Mouse (Mus musculus) G1E-ER4 (cell line): ENCODE measurements around the gene Trim63. TPM values are rescaled to one million over a fixed set of nuclear protein-coding genes. Genes with fewer than 3 reads are reported as not detected.

ENCODE experiments used
- GATA1 ChIP-seq: IDR thresholded peaks from one replicate; pipeline ENCODE4 v1.8.0; 2012; ENCODE audit warnings: low read length, inconsistent platforms
- polyA plus RNA-seq: library from polyadenylated mRNA; stranded (reverse); fragments of >175 nt; gene quantifications from 2 replicates; pipeline ENCODE4 v1.2.3, GENCODE M21; 2012

Gene Trim63
- polyA plus RNA-seq, 1 experiment = not detected

DNA sequence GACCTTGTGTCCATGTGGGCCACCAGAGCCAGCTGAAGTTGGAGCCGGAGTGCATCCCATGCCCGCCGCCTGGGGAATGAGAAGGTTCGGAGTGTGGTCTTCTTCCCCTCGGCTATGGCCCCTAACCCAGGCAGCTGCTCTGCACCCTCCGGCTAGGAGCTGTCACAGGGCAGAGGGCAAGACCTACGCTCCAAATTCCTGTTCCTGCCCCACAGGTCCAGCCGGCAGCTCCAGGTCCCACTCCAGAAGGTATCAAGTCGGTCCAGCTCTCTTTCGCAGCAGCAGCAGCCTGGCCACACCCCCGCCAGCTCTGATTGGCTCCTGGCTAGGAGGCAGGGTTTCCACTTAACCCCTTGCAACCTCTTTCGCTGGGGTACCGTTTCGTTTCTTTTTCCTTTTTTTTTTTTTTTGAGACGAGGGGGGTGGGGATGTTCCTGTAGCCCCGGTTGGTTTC lies 57.4 kb downstream of the Trim63 start:
- TF ChIP-seq GATA1 = no peak

DNA sequence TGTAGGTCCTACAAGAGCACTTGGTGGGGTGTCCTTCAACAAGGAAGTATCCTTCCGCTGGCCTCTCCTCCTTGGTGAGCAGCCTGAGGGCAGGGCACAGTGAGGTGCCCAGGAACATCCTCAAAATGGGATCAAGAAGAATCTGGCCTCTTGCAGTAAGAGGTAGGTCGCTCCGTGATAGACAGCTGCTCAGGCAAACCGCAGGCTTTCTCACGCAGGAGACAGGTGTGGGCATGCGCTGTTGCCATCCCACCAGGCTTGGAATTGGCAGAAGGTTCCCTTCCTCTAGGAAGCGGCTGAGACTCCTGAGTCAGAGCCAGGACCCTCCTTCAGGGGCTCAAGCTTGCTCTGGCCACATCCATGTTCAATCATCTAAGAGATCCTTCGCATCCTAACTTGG lies 58.4 kb downstream of the Trim63 start:
- TF ChIP-seq GATA1 = no peak

DNA sequence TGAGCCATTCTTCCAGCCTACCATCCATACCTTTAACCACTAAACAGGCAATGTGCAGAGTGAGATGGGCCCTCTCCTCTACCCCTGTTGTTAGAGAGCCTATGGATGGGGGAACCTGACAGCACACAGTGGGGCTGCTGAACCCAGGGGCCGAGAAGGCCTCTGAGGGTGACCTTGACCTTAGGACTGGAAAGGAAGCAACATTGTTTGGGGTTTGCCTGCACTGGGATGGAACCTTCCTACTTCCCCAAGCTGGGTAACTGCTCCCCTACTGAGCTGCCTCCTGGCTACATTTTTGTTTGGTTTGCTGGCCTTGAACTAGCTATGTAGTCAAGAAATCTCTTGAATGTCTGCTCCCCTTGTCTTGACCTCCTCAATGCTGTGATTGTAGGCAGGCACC lies 59.4 kb downstream of the Trim63 start:
- TF ChIP-seq GATA1 = no peak

DNA sequence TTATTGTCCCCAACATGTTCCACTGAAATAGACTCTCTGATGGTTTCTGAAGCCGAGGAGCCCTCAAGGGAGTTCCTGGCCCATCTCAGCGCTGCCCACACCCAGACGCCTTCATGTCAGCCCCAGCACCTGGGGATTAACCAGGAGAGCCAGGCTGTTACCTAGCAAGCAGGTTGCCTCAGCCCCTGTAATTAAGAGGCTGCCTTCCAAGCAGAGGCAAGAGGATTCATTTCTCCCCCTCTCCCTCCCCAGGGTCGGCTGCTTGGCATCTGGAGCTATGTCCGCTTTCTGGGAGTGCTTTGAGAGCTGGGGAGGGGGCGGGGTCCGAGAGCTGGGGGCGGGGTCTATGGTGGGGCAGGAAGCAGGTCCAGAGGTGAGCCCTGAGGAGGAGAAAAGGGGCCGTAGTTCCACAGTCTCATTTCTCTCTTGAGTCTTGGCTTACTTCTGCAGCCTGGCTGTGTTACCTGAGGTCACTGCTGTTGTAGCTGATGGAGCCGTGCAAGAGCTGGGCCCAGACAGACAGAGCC lies 63.2 kb downstream of the Trim63 start:
- TF ChIP-seq GATA1 = no peak

Other genes with a start within 250 kb of the Trim63 start
- 0.18 TPM in 1 of 2 replicates, not detected in the other for gene Cd52, start 220.0 kb upstream of the Trim63 start, polyA plus RNA-seq
- gene Ubxn11, start 212.6 kb upstream of the Trim63 start, polyA plus RNA-seq = 6.2 and 11.1 TPM in 2 replicates
- gene Sh3bgrl3, start 186.3 kb upstream of the Trim63 start, polyA plus RNA-seq = 86.9 and 168 TPM in 2 replicates
- gene Cep85, start 128.0 kb upstream of the Trim63 start, polyA plus RNA-seq = 35.7 and 85.6 TPM in 2 replicates
- not detected in 2 replicates for gene Gm7534, start 112.1 kb upstream of the Trim63 start, polyA plus RNA-seq
- not detected in 2 replicates for gene Catsper4, start 87.7 kb upstream of the Trim63 start, polyA plus RNA-seq
- not detected in 2 replicates for gene Cnksr1, start 76.7 kb upstream of the Trim63 start, polyA plus RNA-seq
- gene E130218I03Rik, start 71.5 kb upstream of the Trim63 start, polyA plus RNA-seq = 0.05 TPM in 1 of 2 replicates, not detected in the other
- gene Zfp593, start 69.5 kb upstream of the Trim63 start, polyA plus RNA-seq = 58.7 and 64.4 TPM in 2 replicates
- not detected in 2 replicates for gene Gm30191, start 68.2 kb upstream of the Trim63 start, polyA plus RNA-seq
- not detected in 2 replicates for gene Grrp1, start 61.0 kb upstream of the Trim63 start, polyA plus RNA-seq
- gene Pdik1l, start 27.2 kb upstream of the Trim63 start, polyA plus RNA-seq = 4.3 and 4.6 TPM in 2 replicates
- 0.25 and 0.57 TPM in 2 replicates for gene Slc30a2, start 28.1 kb downstream of the Trim63 start, polyA plus RNA-seq
- not detected in 2 replicates for gene Extl1, start 68.7 kb downstream of the Trim63 start, polyA plus RNA-seq
- 26.9 and 28.3 TPM in 2 replicates for gene Pafah2, start 81.2 kb downstream of the Trim63 start, polyA plus RNA-seq
- gene Stmn1, start 153.2 kb downstream of the Trim63 start, polyA plus RNA-seq = 44.5 and 202 TPM in 2 replicates
- gene Paqr7, start 181.6 kb downstream of the Trim63 start, polyA plus RNA-seq = 4.1 and 4.3 TPM in 2 replicates
- 10.0 and 13.9 TPM in 2 replicates for gene Aunip, start 195.9 kb downstream of the Trim63 start, polyA plus RNA-seq
- gene Mtfr1l, start 220.3 kb downstream of the Trim63 start, polyA plus RNA-seq = 55.5 and 69.1 TPM in 2 replicates
- gene Selenon, start 237.0 kb downstream of the Trim63 start, polyA plus RNA-seq = not detected in 2 replicates